Mouse (Mus musculus) forebrain, embryonic 12.5 days (tissue): Measurements from ENCODE around the gene Slc23a2. TPM values are rescaled to one million over a fixed set of nuclear protein-coding genes. Genes with fewer than 3 reads are reported as not detected.

Experiments
- ATAC-seq: fragments of 200-750 bp; cut with Nextera tagmentation; 2 replicates; pipeline ENCODE4 v1.8.0; 2017; ENCODE audit warnings: moderate TSS enrichment; ENCODE audit not compliant: low FRiP score
- H3K27ac ChIP-seq: fragments of 300-500 bp; sonication (generic); 2 replicates; pipeline ENCODE4 v1.5.1; 2016; ENCODE audit warnings: mild to moderate bottlenecking
- H3K27me3 ChIP-seq: fragments of 300-500 bp; sonication (generic); 2 replicates; pipeline ENCODE4 v1.6.1; 2016; ENCODE audit warnings: mild to moderate bottlenecking
- H3K36me3 ChIP-seq: fragments of 300-500 bp; sonication (generic); replicated peaks from 2 replicates; pipeline ENCODE4 v1.6.1; 2016; ENCODE audit warnings: mild to moderate bottlenecking
- H3K4me1 ChIP-seq: fragments of 300-500 bp; sonication (generic); 2 replicates; pipeline ENCODE4 v1.6.1; 2016
- H3K4me2 ChIP-seq: fragments of 300-500 bp; sonication (generic); 2 replicates; pipeline ENCODE4 v1.6.1; 2016; ENCODE audit warnings: mild to moderate bottlenecking, moderate library complexity
- H3K4me3 ChIP-seq: fragments of 300-500 bp; sonication (generic); replicated peaks from 2 replicates; pipeline ENCODE4 v1.5.1; 2016; ENCODE audit warnings: mild to moderate bottlenecking
- H3K9ac ChIP-seq: fragments of 300-500 bp; sonication (generic); 2 replicates; pipeline ENCODE4 v1.6.1; 2016; ENCODE audit warnings: mild to moderate bottlenecking
- H3K9me3 ChIP-seq: fragments of 300-500 bp; sonication (generic); 2 replicates; pipeline ENCODE4 v1.6.1; 2016
- WGBS: fragments of 180-500 bp; shearing (Covaris S2); methylation state at CpG from one replicate; pipeline ENCODE4 v1.1.7; 2016; 5-methylcytosine and 5-hydroxymethylcytosine counted together
- polyA plus RNA-seq: library from polyadenylated mRNA; unstranded; fragments of >200 nt; fragmentation: Nextera tagmentation; extraction: Ambion mirVana; gene quantifications from 2 replicates; pipeline ENCODE4 v1.2.1, GENCODE M21; 2016

The Slc23a2 gene
- polyA plus RNA-seq, 1 experiment from 2014 or later, result 14.6 TPM

DNA sequence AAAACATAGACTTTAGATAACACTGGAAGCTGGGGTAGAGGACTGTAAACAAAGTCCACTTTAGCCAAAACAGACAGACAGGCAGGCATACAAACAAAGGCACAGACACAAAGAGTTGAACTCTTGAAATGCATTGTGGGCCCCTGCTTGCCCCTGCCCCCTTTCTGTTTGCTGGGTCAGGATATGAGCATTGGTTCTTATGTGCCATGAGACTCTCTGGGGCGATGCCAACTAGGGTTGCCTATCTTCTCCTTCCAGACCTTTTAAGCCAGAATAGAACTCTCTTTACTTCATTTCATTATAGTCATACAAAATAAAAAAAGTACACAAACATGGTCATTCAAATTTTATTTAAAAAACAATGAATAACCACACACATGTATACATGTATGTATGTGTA is 51.6 kb downstream of the Slc23a2 start:
- no peak overlapping the region for H3K9ac ChIP-seq
- no peaks in the 10 kb centered on the region for H3K27me3 ChIP-seq
- no peaks in the 10 kb centered on the region for H3K4me1 ChIP-seq
- H3K36me3 ChIP-seq, result peaks cover 13% of the 10 kb centered on the region
- H3K27ac ChIP-seq, result no peak overlapping the region
- H3K4me3 ChIP-seq, result no peak overlapping the region
- H3K9me3 ChIP-seq, result no peaks in the 10 kb centered on the region
- 93% methylated on average over 1 of the region's 1 CpGs for WGBS
- H3K4me2 ChIP-seq, result no peak overlapping the region
- ATAC-seq, result no peak

DNA sequence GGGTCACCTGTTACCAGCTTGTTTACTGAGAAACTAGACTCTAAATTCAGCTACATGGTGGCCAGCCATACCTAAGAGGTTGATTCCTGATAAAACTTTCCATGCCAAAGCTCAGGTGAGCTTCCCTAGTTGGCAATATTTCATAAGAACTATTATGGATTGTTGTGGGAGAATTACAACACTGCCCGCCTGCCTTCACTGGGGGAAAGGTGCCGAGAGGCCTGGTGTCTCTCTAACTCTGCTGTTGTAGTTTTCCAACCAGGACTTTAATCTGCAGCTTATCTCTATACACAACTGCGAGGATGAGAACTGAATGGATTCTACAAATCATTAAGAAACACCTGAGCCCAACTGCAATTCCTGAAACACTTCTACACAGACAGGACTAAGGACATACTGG is 52.2 kb downstream of the Slc23a2 start:
- no peak overlapping the region for H3K4me2 ChIP-seq
- WGBS, result 96% methylated on average over 3 of the region's 3 CpGs
- H3K4me1 ChIP-seq, result no peaks in the 10 kb centered on the region
- H3K27me3 ChIP-seq, result no peaks in the 10 kb centered on the region
- peaks cover 12% of the 10 kb centered on the region for H3K36me3 ChIP-seq
- no peaks in the 10 kb centered on the region for H3K9me3 ChIP-seq
- no peak overlapping the region for H3K4me3 ChIP-seq
- ATAC-seq, result no peak
- no peak overlapping the region for H3K9ac ChIP-seq
- no peak overlapping the region for H3K27ac ChIP-seq

DNA sequence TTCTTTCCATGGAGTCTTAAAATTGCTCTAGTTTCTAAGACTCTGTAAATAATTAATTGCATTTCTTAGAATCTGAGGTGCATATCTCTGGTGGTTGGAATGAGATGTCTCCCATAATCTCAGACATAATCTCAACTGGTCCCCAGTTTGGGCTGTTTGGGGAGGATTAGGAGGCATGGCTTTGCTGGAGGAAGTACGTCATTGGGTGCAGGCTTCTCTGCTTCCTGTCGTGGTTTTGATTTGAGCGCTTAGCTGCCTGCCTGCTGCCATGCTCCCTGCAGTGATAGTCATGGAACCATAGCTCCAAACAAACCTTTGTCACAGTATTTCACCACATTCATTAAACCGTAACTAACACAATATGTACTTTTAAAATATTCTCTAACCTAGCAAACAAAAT is 53.2 kb downstream of the Slc23a2 start:
- Histone ChIP-seq H3K9me3 (no peaks in the 10 kb centered on the region), H3K4me2 (no peak overlapping the region), H3K9ac (no peak overlapping the region), H3K4me3 (no peak overlapping the region), H3K36me3 (peaks cover 18% of the 10 kb centered on the region), H3K27me3 (no peaks in the 10 kb centered on the region), H3K27ac (no peak overlapping the region), H3K4me1 (no peaks in the 10 kb centered on the region)
- no peak for ATAC-seq
- WGBS, result 81% methylated on average over 4 of the region's 4 CpGs

DNA sequence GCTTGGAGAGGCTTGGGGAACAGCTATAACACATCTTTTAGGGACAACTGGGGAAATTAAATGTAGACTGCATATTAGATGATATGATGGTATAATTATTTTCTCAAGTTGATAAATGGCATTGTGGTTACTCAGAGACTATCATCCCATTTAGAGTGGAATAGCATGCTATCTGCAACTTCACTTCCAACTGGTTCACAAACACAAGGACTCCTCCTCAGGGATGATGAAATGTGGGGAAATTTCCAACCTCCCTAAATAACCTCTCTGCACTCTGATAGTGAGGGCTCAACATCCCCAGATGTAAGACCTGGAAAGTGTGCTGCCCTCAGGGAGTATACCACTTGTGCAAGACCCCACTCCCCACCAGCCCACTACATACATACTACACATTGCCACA is 60.1 kb downstream of the Slc23a2 start:
- no peaks in the 10 kb centered on the region for H3K27me3 ChIP-seq
- H3K4me1 ChIP-seq, result no peaks in the 10 kb centered on the region
- H3K9ac ChIP-seq, result no peak overlapping the region
- H3K4me2 ChIP-seq, result no peak overlapping the region
- no peak overlapping the region for H3K27ac ChIP-seq
- no peak for ATAC-seq
- no peaks in the 10 kb centered on the region for H3K9me3 ChIP-seq
- H3K36me3 ChIP-seq, result peaks cover 18% of the 10 kb centered on the region
- H3K4me3 ChIP-seq, result no peak overlapping the region

DNA sequence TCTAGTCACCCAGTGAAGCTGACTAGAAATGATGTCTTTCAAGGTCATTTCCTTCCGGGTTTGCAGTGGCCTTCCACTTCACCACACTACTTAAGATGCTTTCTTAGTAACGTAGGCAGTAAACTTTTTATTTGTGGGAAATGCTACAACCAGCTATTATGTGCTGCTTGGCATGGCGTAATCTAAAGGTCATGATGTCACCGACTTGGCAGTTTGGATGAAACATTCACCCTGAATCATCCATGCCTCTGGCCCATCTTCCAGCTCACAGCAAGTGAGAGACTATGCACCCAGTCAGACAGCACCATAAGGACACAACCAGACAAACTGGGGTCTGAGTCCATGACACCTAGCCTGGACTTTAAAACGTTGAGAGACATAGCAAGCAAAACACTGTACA is 60.5 kb downstream of the Slc23a2 start:
- WGBS, result 86% methylated on average over 5 of the region's 5 CpGs
- no peaks in the 10 kb centered on the region for H3K9me3 ChIP-seq
- H3K36me3 ChIP-seq, result peaks cover 15% of the 10 kb centered on the region
- H3K27me3 ChIP-seq, result no peaks in the 10 kb centered on the region
- no peak for ATAC-seq
- H3K27ac ChIP-seq, result no peak overlapping the region
- no peak overlapping the region for H3K9ac ChIP-seq
- no peaks in the 10 kb centered on the region for H3K4me1 ChIP-seq
- no peak overlapping the region for H3K4me3 ChIP-seq
- no peak overlapping the region for H3K4me2 ChIP-seq

DNA sequence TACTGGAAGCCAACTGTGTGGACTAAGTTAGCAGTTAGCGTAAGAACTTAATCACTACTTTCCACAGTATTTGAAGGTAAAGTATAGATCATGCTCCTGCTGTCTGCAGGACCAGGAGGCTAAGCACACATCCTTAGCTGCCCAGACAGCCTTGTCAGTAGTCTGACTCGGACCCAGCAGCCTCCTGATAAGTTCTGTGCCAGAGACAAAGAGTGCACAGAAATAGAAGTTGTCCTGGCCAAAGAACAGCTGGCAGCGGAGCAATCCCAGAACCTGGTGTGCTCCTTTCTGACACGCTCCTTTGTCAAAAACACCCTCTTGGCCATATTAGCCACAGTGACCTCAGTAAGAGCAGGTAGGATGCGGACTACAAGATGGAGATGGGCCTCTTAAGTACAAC is 65.8 kb downstream of the Slc23a2 start:
- H3K27me3 ChIP-seq, result no peaks in the 10 kb centered on the region
- no peaks in the 10 kb centered on the region for H3K4me1 ChIP-seq
- no peak overlapping the region for H3K9ac ChIP-seq
- peaks cover 19% of the 10 kb centered on the region for H3K36me3 ChIP-seq
- no peak overlapping the region for H3K4me2 ChIP-seq
- 81% methylated on average over 5 of the region's 5 CpGs for WGBS
- H3K27ac ChIP-seq, result no peak overlapping the region
- ATAC-seq, result no peak
- no peaks in the 10 kb centered on the region for H3K9me3 ChIP-seq
- H3K4me3 ChIP-seq, result no peak overlapping the region

DNA sequence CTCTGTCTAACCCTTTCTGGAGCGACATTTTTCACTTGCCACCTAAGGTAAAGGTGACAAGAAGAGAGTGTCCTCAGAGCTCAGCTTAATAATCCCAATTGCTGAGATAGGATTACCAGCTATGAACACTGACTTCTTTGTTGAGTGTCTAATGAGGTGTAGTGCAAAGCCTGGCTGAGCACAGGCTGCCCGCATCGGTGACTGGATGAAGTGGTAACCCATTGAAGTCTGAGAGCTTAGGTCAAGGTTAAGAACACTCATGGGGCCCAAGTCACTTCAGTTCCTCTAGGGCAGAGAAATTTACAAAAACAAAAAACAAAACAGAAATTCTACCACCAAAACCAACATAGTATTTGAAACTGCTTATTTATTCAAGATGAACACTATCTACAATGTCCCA is 71.9 kb downstream of the Slc23a2 start:
- Histone ChIP-seq H3K4me3 (no peak overlapping the region), H3K36me3 (peaks cover 32% of the 10 kb centered on the region), H3K4me2 (no peak overlapping the region), H3K27ac (no peak overlapping the region), H3K9ac (no peak overlapping the region), H3K4me1 (no peaks in the 10 kb centered on the region), H3K9me3 (no peaks in the 10 kb centered on the region), H3K27me3 (no peaks in the 10 kb centered on the region)
- WGBS, result 68% methylated on average over 3 of the region's 3 CpGs
- no peak for ATAC-seq

DNA sequence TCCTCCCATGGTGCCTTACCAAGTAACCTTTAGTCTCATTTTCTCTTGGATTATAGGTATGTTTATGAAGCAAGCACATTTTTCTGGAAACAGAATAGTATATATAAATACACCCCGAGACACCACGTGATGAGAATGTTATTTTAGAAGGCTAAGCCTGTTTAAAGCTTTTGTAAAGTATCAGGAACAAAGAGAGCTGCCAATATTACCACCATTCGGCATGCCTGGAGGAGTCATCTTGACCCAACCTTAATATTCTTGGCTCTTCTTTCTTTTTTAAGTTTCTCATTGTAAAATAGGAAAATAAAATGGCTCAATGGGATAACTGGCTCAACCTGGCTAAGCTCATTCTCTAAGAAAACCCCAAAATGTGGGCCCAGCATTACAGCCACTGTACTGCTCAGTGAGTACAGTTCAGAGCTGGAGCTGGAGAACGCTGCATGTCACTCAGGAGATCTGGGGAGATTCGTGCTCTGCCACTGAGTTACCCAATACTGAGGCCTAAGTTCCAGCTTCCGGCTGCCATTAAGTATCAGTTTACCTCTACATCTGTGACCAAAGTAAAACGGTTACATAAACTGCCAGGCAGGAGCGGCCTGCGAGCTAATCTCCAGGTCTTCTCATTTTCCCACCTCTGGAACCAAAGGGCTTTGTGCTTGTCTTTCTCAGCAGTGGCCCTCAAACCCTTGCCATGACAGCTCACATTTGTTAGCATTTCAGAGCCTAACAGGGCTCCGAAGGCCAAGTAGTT is 74.7 kb downstream of the Slc23a2 start:
- Histone ChIP-seq H3K27me3 (no peaks in the 10 kb centered on the region), H3K27ac (no peak overlapping the region), H3K9ac (no peak overlapping the region), H3K36me3 (peaks cover 26% of the 10 kb centered on the region), H3K4me3 (no peak overlapping the region), H3K9me3 (no peaks in the 10 kb centered on the region), H3K4me2 (no peak overlapping the region), H3K4me1 (no peaks in the 10 kb centered on the region)
- no peak for ATAC-seq
- WGBS, result 85% methylated on average over 10 of the region's 10 CpGs

DNA sequence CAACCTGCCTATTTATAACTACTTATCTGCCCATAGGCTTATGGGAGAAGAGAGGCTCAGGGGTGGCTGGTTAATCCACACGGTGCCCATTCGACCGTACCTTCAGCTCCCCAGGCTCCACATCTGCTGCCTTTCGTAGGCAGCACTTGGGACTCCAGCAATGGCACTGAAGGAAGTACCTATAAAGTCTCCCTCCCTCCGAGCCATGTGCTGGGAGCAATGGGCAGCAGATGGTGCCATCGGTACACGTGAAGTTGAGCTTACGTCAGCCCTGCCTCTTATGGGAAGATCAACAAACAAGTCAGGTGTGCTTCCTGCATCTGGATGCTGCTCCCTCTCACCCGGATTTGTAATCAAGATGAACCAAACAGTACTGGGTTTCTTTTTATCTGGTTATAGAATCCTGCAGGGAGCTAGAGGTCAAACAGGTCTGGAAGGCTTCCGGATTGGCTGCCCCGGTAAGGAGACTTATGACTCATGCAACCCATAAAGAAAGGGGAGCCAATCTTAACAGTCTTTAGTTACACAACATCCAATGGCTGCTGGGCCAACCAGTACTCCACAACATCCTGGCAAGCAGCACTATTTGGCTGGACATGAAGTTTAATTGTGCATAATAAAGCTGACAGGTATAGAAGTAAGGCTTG is 80.6 kb downstream of the Slc23a2 start:
- no peak for ATAC-seq
- H3K9ac ChIP-seq, result no peak overlapping the region
- H3K27me3 ChIP-seq, result no peaks in the 10 kb centered on the region
- WGBS, result 81% methylated on average over 11 of the region's 11 CpGs
- H3K36me3 ChIP-seq, result peaks cover 30% of the 10 kb centered on the region
- no peaks in the 10 kb centered on the region for H3K4me1 ChIP-seq
- no peak overlapping the region for H3K4me3 ChIP-seq
- no peaks in the 10 kb centered on the region for H3K9me3 ChIP-seq
- no peak overlapping the region for H3K27ac ChIP-seq
- H3K4me2 ChIP-seq, result no peak overlapping the region

DNA sequence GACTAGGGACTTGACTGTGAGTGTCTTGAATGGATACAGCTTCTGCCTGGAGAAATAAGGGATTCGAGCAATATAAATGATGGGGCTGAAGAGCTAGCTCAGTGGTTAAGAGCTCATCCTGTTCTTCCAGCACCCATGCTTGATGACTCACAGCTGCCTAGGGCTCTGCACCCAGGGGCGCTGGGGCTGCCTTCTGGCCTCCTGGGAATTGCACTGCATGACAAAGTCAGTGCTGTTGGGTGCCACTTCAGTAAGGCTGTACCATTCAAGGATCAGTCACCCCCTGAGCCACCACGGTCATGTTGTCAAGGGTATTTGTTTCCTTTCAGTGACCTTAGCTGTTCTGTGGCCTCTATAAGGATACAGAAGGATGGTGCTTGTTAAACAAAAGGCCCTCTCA is 81.1 kb downstream of the Slc23a2 start:
- no peak overlapping the region for H3K27ac ChIP-seq
- H3K4me1 ChIP-seq, result no peaks in the 10 kb centered on the region
- no peak for ATAC-seq
- H3K36me3 ChIP-seq, result peaks cover 30% of the 10 kb centered on the region
- H3K4me3 ChIP-seq, result no peak overlapping the region
- H3K4me2 ChIP-seq, result no peak overlapping the region
- no peaks in the 10 kb centered on the region for H3K27me3 ChIP-seq
- WGBS, result 85% methylated on average over 3 of the region's 3 CpGs
- H3K9me3 ChIP-seq, result no peaks in the 10 kb centered on the region
- H3K9ac ChIP-seq, result no peak overlapping the region

DNA sequence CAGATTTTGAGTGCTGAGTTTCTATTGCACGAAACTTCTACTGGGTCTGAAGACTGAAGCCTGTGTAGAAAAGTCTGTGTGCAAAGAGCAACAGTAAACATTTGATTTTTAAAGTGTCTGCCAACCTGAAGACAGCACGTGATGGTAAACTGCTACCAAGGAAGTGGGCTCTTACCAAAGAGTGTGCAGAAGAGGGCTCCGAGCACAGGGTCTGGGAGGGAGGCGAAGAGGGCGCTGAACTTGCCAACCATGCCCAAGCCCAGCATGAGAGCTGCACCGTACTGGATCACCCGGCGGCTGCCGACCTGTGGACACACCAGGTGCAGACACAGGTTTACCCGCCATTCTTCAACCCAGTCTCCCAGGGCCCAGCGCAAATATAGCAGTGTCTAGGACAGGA is 83.0 kb downstream of the Slc23a2 start:
- peaks cover 43% of the 10 kb centered on the region for H3K36me3 ChIP-seq
- 96% methylated on average over 9 of the region's 11 CpGs for WGBS

DNA sequence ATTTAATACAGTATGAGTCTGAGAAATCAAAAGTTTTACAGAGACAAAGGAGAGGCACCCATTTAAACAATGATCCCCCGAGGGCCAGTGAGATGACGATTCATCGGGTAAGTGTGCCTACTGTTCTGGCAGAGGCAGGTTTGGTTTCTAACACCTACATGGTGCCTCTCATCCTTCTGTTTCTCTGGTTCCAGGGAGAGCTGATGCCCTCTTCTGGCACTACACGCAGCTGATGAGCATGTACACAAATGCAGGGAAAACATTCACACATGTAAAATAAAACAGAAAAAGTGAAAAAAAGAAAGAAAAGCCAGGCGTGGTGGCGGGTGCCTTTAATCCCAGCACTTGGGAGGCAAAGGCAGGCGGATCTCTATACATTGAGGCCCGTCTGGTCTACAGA is 85.0 kb downstream of the Slc23a2 start:
- H3K4me3 ChIP-seq, result no peak overlapping the region
- no peak overlapping the region for H3K27ac ChIP-seq
- H3K27me3 ChIP-seq, result no peaks in the 10 kb centered on the region
- H3K9ac ChIP-seq, result no peak overlapping the region
- H3K4me1 ChIP-seq, result no peaks in the 10 kb centered on the region
- WGBS, result 88% methylated on average over 8 of the region's 8 CpGs
- no peak for ATAC-seq
- H3K4me2 ChIP-seq, result no peak overlapping the region
- H3K36me3 ChIP-seq, result peaks cover 50% of the 10 kb centered on the region
- no peaks in the 10 kb centered on the region for H3K9me3 ChIP-seq

More for the DNA sequence above, 83.0 kb downstream of the Slc23a2 start:
- no peaks in the 10 kb centered on the region for H3K27me3 ChIP-seq
- no peak overlapping the region for H3K9ac ChIP-seq
- no peaks in the 10 kb centered on the region for H3K9me3 ChIP-seq
- no peak overlapping the region for H3K4me3 ChIP-seq
- H3K27ac ChIP-seq, result no peak overlapping the region
- H3K4me1 ChIP-seq, result no peaks in the 10 kb centered on the region
- ATAC-seq, result no peak
- H3K4me2 ChIP-seq, result no peak overlapping the region

DNA sequence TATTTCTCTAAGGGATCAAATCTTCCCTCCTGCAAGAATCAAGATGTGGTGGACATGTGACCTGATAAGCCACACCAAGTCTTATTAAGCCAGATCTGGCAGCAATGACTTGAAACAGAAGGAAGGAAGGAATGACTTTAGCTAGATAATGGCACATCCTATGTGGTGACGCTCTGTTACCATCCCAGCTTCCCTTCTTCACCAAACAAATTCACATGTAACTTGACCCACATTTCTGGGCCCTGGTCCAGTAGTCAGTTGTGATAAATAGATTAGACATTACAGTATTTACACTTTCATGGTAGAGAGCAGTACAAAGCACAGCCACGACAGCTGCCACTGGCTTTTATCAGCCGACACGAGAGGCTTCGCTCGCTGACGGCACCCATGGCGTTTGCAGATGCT is 89.6 kb downstream of the Slc23a2 start:
- peaks cover 37% of the 10 kb centered on the region for H3K36me3 ChIP-seq
- no peak overlapping the region for H3K4me3 ChIP-seq
- no peak overlapping the region for H3K9ac ChIP-seq
- H3K27me3 ChIP-seq, result no peaks in the 10 kb centered on the region
- no peak for ATAC-seq
- H3K4me1 ChIP-seq, result no peaks in the 10 kb centered on the region
- H3K9me3 ChIP-seq, result no peaks in the 10 kb centered on the region
- H3K4me2 ChIP-seq, result no peak overlapping the region
- 96% methylated on average over 8 of the region's 8 CpGs for WGBS
- no peak overlapping the region for H3K27ac ChIP-seq
